Mouse (Mus musculus): ENCODE measurements around the gene Hoxb1. TPM values are rescaled to one million over a fixed set of nuclear protein-coding genes. Genes with fewer than 3 reads are reported as not detected.

Gene Hoxb1
- total and polyA plus RNA-seq, 2 experiments = not detected

DNA sequence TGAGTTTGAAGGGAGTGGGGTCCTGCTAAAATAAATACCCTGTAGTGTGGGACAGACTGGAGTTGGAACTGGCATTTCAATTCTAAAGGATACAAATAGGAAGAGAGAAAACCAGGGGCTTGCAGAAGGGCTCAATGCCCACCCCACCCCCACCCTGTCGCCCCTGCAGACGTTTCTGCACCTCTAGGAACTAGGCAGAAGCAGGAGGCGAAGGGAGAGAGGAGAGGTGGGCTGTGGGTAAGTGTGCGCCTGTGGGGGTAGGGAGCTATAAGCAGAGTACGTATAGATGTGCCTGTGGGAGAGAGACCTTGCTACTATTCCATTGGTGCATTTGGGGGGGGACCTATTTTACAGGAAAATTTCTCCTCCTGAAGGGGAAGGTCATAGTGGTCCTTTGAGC is 37.8 kb upstream of the Hoxb1 start:
- Histone ChIP-seq H3K4me1 (ENCODE audit: control insufficient read depth, insufficient read depth, low read length) (no peaks in the 10 kb centered on the region), H3K36me3 (ENCODE audit: control insufficient read depth, insufficient read depth, low read length) (no peaks in the 10 kb centered on the region), H3K4me3 (ENCODE audit: insufficient read depth, low read depth, low read length) (no peak overlapping the region), H3K27me3 (ENCODE audit: control insufficient read depth, insufficient read depth, low read length) (peaks cover 8% of the 10 kb centered on the region; the same call in 1 of the 2 replicates), H3K79me2 (ENCODE audit: control insufficient read depth, insufficient read depth, low read length) (no peaks in the 10 kb centered on the region), H3K9ac (ENCODE audit: low read depth, low read length) (no peak overlapping the region), H3K27ac (replicated peaks; ENCODE audit: insufficient read depth, low read depth, low read length) (no peak overlapping the region)
- 21% methylated on average over 5 of the region's 5 CpGs for WGBS
- no peak for DNase-seq (ENCODE audit: extremely low read depth, low read depth, low spot score)
- TF ChIP-seq CTCF (IDR thresholded peaks at IDR 0.05; ENCODE audit: low read depth, low read length) (no peak), POLR2A (IDR thresholded peaks at IDR 0.05; ENCODE audit: extremely low read depth, insufficient read depth, low read length) (no peak)

DNA sequence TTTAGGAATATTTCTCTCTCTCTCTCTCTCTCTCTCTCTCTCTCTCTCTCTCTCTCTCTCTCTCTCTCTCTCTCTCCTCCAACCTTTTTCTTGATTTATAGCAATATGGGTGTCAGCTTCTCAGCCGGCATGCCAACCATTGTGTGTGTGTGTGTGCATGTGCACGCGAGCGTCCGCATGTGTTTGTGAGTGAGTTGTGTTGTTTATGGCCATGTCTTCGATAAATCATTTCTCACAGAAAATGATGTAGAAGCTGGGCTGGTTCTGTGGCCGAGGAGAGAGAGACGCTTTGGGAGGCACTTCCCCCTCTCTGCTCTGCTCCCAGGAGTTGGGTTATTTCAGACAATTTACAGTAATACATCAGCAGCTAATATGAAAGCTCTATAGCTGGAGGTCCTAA is 36.9 kb upstream of the Hoxb1 start:
- TF ChIP-seq CTCF (IDR thresholded peaks at IDR 0.05; ENCODE audit: low read depth, low read length) = no peak
- TF ChIP-seq POLR2A (IDR thresholded peaks at IDR 0.05; ENCODE audit: extremely low read depth, insufficient read depth, low read length) = no peak
- Histone ChIP-seq H3K27me3 (ENCODE audit: control insufficient read depth, insufficient read depth, low read length) (peaks cover 13% of the 10 kb centered on the region; the same call in 1 of the 2 replicates), H3K4me3 (ENCODE audit: insufficient read depth, low read depth, low read length) (no peak overlapping the region), H3K79me2 (ENCODE audit: control insufficient read depth, insufficient read depth, low read length) (no peaks in the 10 kb centered on the region), H3K4me1 (ENCODE audit: control insufficient read depth, insufficient read depth, low read length) (no peaks in the 10 kb centered on the region), H3K9ac (ENCODE audit: low read depth, low read length) (no peak overlapping the region), H3K27ac (replicated peaks; ENCODE audit: insufficient read depth, low read depth, low read length) (no peak overlapping the region), H3K36me3 (ENCODE audit: control insufficient read depth, insufficient read depth, low read length) (no peaks in the 10 kb centered on the region)
- no peak for DNase-seq (ENCODE audit: extremely low read depth, low read depth, low spot score)
- 28% methylated on average over 8 of the region's 8 CpGs for WGBS

DNA sequence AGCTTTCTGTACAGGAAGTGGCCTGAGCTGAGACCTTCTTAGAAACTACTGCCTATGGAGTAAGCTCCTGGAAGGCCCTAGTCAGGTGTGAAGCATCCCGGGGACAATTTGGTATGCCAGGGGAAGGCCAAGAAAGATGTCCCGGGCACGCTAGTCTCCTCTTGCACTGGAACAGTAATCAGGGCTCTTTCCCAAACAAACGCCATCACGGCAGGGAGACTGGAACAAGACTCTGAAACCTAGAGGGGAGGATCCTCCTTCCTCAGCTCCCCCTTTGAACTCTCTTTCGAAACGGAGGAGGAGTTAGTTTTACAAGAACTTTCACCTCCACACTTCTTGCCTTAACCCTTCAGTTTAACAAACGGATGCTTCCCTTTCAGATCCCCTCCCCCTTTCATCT is 33.4 kb upstream of the Hoxb1 start:
- H3K9ac ChIP-seq (ENCODE audit: low read depth, low read length) = no peak overlapping the region
- 11% methylated on average over 8 of the region's 8 CpGs for WGBS
- TF ChIP-seq CTCF (IDR thresholded peaks at IDR 0.05; ENCODE audit: low read depth, low read length) = no peak
- TF ChIP-seq POLR2A (IDR thresholded peaks at IDR 0.05; ENCODE audit: extremely low read depth, insufficient read depth, low read length) = no peak

DNA sequence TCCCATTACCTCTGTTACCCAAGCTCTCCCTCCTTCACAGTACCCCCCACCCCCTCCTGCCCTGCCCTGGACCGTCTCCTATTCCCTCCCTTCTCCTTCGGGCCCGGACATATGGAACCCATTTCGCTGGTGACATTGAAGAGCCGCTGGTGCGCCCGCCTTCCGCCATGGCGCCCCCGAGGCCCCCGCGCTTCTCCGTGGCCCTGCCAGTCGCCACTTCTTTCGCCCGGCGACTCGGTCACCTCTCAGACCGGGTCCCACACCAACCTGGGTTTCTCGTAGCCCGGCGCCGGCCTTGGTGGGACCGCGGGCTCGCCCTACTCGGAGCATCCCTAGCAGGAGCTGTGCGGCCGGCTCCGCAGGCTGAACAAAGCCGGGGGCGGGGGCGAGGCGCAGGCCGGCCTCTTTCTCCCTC is 32.9 kb upstream of the Hoxb1 start:
- TF ChIP-seq POLR2A (IDR thresholded peaks at IDR 0.05; ENCODE audit: extremely low read depth, insufficient read depth, low read length) (no peak), CTCF (IDR thresholded peaks at IDR 0.05; ENCODE audit: low read depth, low read length) (no peak)
- Histone ChIP-seq H3K27me3 (ENCODE audit: control insufficient read depth, insufficient read depth, low read length) (peaks cover 13% of the 10 kb centered on the region; the same call in 1 of the 2 replicates), H3K9ac (ENCODE audit: low read depth, low read length) (peak overlapping the region; percentile 53), H3K4me3 (ENCODE audit: insufficient read depth, low read depth, low read length) (peak overlapping the region; percentile 50; the same call in 1 of the 2 replicates), H3K36me3 (ENCODE audit: control insufficient read depth, insufficient read depth, low read length) (no peaks in the 10 kb centered on the region), H3K27ac (replicated peaks; ENCODE audit: insufficient read depth, low read depth, low read length) (no peak overlapping the region), H3K79me2 (ENCODE audit: control insufficient read depth, insufficient read depth, low read length) (no peaks in the 10 kb centered on the region), H3K4me1 (ENCODE audit: control insufficient read depth, insufficient read depth, low read length) (0 out of 2 replicates have a peak, but pooled peaks cover 1% of the 10 kb centered on the region)
- 25% methylated on average over 35 of the region's 35 CpGs for WGBS
- DNase-seq (ENCODE audit: extremely low read depth, low read depth, low spot score) = no peak

More for the DNA sequence above, 33.4 kb upstream of the Hoxb1 start:
- Histone ChIP-seq H3K27ac (replicated peaks; ENCODE audit: insufficient read depth, low read depth, low read length) (no peak overlapping the region), H3K4me1 (ENCODE audit: control insufficient read depth, insufficient read depth, low read length) (0 out of 2 replicates have a peak, but pooled peaks cover 1% of the 10 kb centered on the region), H3K4me3 (ENCODE audit: insufficient read depth, low read depth, low read length) (no peak overlapping the region), H3K36me3 (ENCODE audit: control insufficient read depth, insufficient read depth, low read length) (no peaks in the 10 kb centered on the region), H3K79me2 (ENCODE audit: control insufficient read depth, insufficient read depth, low read length) (no peaks in the 10 kb centered on the region), H3K27me3 (ENCODE audit: control insufficient read depth, insufficient read depth, low read length) (peaks cover 13% of the 10 kb centered on the region; the same call in 1 of the 2 replicates)
- DNase-seq (ENCODE audit: extremely low read depth, low read depth, low spot score) = no peak

DNA sequence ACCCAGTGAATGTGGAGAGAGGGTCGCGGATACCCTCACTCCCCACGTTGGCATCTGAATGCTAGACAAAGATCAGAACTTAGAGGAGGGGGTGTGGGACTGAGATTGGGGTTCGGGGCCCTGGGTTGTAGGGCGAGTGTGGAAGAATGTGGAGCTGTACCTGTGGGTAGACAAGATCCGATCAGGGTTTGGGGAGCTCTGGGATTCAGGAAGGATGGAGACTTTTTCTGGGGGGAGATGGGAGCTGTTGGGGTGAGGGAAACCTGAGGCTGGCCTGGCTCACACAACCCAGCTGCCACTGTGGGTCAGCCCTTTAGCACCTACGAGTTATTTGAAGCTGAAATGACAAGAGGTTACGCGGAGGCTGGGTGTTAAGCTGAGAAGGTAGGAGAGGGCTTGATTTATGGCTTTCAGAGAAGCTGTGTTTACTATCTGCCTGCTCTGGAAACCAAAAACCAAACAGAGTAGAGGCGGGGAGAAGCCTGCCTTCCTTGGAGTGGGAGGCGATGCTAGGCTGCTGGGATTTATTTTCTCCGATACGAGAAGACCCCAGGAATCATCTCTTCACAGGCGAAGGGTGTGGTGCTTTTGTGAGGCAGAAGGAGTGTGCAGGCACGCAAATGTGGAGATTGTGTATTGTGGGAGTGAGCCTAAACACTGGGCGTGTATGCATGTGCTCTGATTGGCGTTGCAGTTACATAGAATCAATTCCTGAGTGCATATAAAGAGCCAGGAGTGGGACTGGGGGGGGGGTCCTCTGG is 32.1 kb upstream of the Hoxb1 start:
- TF ChIP-seq POLR2A (IDR thresholded peaks at IDR 0.05; ENCODE audit: extremely low read depth, insufficient read depth, low read length) = no peak
- TF ChIP-seq CTCF (IDR thresholded peaks at IDR 0.05; ENCODE audit: low read depth, low read length) = no peak
- Histone ChIP-seq H3K4me1 (ENCODE audit: control insufficient read depth, insufficient read depth, low read length) (0 out of 2 replicates have a peak, but pooled peaks cover 1% of the 10 kb centered on the region), H3K79me2 (ENCODE audit: control insufficient read depth, insufficient read depth, low read length) (no peaks in the 10 kb centered on the region), H3K36me3 (ENCODE audit: control insufficient read depth, insufficient read depth, low read length) (no peaks in the 10 kb centered on the region), H3K4me3 (ENCODE audit: insufficient read depth, low read depth, low read length) (0 out of 2 replicates have a peak overlapping the region, but pooled peaks have one; percentile 25), H3K27me3 (ENCODE audit: control insufficient read depth, insufficient read depth, low read length) (peaks cover 10% of the 10 kb centered on the region; the same call in 1 of the 2 replicates), H3K27ac (replicated peaks; ENCODE audit: insufficient read depth, low read depth, low read length) (no peak overlapping the region), H3K9ac (ENCODE audit: low read depth, low read length) (0 out of 2 replicates have a peak overlapping the region, but pooled peaks have one; percentile 38)
- WGBS = 23% methylated on average over 17 of the region's 17 CpGs
- no peak for DNase-seq (ENCODE audit: extremely low read depth, low read depth, low spot score)

DNA sequence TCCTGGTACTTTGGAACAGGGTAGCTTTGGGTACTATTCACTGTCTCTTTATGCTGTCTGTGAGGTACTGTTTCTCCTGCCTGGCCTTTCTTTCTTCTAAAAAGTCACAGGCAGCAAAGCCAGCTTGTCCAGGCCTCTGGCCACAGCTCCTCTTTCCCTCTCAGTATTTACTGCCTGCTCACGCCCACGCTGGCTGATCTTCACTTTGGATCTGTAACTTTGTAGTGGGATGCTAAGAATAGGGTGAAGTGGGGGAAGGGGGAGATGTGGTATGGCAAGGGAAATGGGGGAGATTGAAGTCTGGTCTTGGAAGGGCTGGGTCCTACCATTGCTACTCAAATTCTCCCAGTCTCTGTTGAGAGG is 31.6 kb upstream of the Hoxb1 start:
- no peaks in the 10 kb centered on the region for H3K36me3 ChIP-seq (ENCODE audit: control insufficient read depth, insufficient read depth, low read length)
- H3K4me1 ChIP-seq (ENCODE audit: control insufficient read depth, insufficient read depth, low read length) = 0 out of 2 replicates have a peak, but pooled peaks cover 1% of the 10 kb centered on the region
- peaks cover 10% of the 10 kb centered on the region; the same call in 1 of the 2 replicates for H3K27me3 ChIP-seq (ENCODE audit: control insufficient read depth, insufficient read depth, low read length)
- TF ChIP-seq POLR2A (IDR thresholded peaks at IDR 0.05; ENCODE audit: extremely low read depth, insufficient read depth, low read length) = no peak
- no peak for TF ChIP-seq CTCF (IDR thresholded peaks at IDR 0.05; ENCODE audit: low read depth, low read length)
- no peak overlapping the region for H3K9ac ChIP-seq (ENCODE audit: low read depth, low read length)
- whole genome bisulfite sequencing = 26% methylated on average over 2 of the region's 2 CpGs
- no peak overlapping the region for H3K4me3 ChIP-seq (ENCODE audit: insufficient read depth, low read depth, low read length)
- no peak for DNase-seq (ENCODE audit: extremely low read depth, low read depth, low spot score)
- no peak overlapping the region for H3K27ac ChIP-seq (replicated peaks; ENCODE audit: insufficient read depth, low read depth, low read length)
- H3K79me2 ChIP-seq (ENCODE audit: control insufficient read depth, insufficient read depth, low read length) = no peaks in the 10 kb centered on the region

Data from liver, adult 2 months (tissue).